Comparison of ENCODE assay signal across 36 mouse cellular contexts in the genomic region with DNA sequence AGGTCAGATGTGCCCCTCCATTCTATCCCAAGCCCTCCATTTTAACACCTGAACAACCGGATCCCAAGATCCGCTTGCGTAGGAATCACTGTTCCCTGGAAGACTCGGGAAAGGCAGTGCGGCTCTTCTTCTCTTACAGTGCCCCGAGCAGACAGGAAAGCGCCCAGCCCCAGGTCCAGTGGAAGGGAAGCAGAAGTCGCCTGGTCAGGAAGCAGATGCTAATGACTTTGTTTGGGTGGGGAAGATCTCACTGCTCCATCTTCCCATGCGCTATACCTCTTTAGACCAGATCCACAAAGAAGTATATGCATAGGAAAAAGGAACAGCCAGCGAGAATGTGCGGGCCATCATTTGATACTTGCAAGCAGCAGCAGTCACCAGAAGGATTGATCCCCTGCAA. TPM values are rescaled to one million over a fixed set of nuclear protein-coding genes. Genes with fewer than 3 reads are reported as not detected.
DNase-seq lines count a peak whose midpoint lies in the region; ATAC-seq and TF ChIP-seq lines count a peak whose summit lies in the region.
"Had no signal": no experiment of that assay in that cellular context is flagged by ENCODE, and none has a peak within 500 bp of the region (broad histone marks: within the 10 kb centered on the region; RNA-seq: fewer than 3 reads in every experiment).

No protein-coding gene starts in this region.

- H3K27me3 ChIP-seq in intestine, embryonic 16.5 days (replicated peaks; ENCODE audit: control insufficient read depth, insufficient read depth, low read length), result 0 out of 2 replicates have a peak, but pooled peaks cover 3% of the 10 kb centered on the region
- peaks cover 3% of the 10 kb centered on the region; the same call in 1 of the 2 replicates for H3K27me3 ChIP-seq in intestine, embryonic 15.5 days (replicated peaks)
- H3K27me3 ChIP-seq in liver, postnatal 0 days (ENCODE audit: insufficient read depth, low read length), result no peaks in the 10 kb centered on the region
- H3K27me3 ChIP-seq in liver, embryonic 12.5 days (replicated peaks), result peaks cover 39% of the 10 kb centered on the region

- DNase-seq in liver, postnatal 0 days, result no peak
- DNase-seq in 416B (ENCODE audit: low read depth), result peak; percentile 59
- DNase-seq in adrenal gland, postnatal 4 days (ENCODE audit: low spot score in 2 of 2), result no peak
- no peak for DNase-seq in frontal cortex, postnatal 14 days (ENCODE audit: low spot score in 2 of 2)
- DNase-seq: cerebellum, adult 18-20 months; heart, postnatal 14 days; lung, postnatal 36 days; midbrain, embryonic 14.5 days had no signal

- peaks cover 7% of the 10 kb centered on the region; the same call in 1 of the 2 replicates for H3K4me1 ChIP-seq in intestine, embryonic 16.5 days (ENCODE audit: control insufficient read depth, insufficient read depth, low read length)
- no peaks in the 10 kb centered on the region for H3K4me1 ChIP-seq in intestine, embryonic 15.5 days (replicated peaks)
- no peaks in the 10 kb centered on the region for H3K4me1 ChIP-seq in liver, postnatal 0 days (ENCODE audit: insufficient read depth)
- peaks cover 19% of the 10 kb centered on the region for H3K4me1 ChIP-seq in liver, embryonic 12.5 days
- H3K4me1 ChIP-seq: limb, embryonic 12.5 days had no signal

- no peaks in the 10 kb centered on the region for H3K36me3 ChIP-seq in intestine, embryonic 16.5 days (ENCODE audit: control insufficient read depth, insufficient read depth, low read length)
- H3K36me3 ChIP-seq in intestine, embryonic 15.5 days, result no peaks in the 10 kb centered on the region
- no peaks in the 10 kb centered on the region for H3K36me3 ChIP-seq in liver, postnatal 0 days (replicated peaks; ENCODE audit: insufficient read depth, low read length)
- H3K36me3 ChIP-seq in liver, embryonic 12.5 days, result no peaks in the 10 kb centered on the region
- H3K36me3 ChIP-seq: limb, embryonic 12.5 days had no signal

- no peak for TF ChIP-seq CTCF in liver, postnatal 0 days (IDR thresholded peaks at IDR 0.05; ENCODE audit: low read depth)

- no peak overlapping the region for H3K4me3 ChIP-seq in intestine, embryonic 16.5 days (ENCODE audit: low read length)
- no peak overlapping the region for H3K4me3 ChIP-seq in intestine, embryonic 15.5 days (replicated peaks)
- no peak overlapping the region for H3K4me3 ChIP-seq in liver, postnatal 0 days (ENCODE audit: low read depth, low read length)
- H3K4me3 ChIP-seq in liver, embryonic 12.5 days, result no peak overlapping the region
- H3K4me3 ChIP-seq: erythroblast, embryonic 14.5 days; limb, embryonic 12.5 days had no signal

- no peak overlapping the region for H3K4me2 ChIP-seq in intestine, embryonic 16.5 days (ENCODE audit: low read depth, low read length)
- no peak overlapping the region for H3K4me2 ChIP-seq in intestine, embryonic 15.5 days (replicated peaks)
- H3K4me2 ChIP-seq in liver, postnatal 0 days (ENCODE audit: low read depth, low read length), result peak overlapping the region; percentile 6; the same call in 1 of the 2 replicates
- no peak overlapping the region for H3K4me2 ChIP-seq in liver, embryonic 12.5 days
- H3K4me2 ChIP-seq: limb, embryonic 12.5 days had no signal

- no peak for TF ChIP-seq EP300 in liver, postnatal 0 days (IDR thresholded peaks at IDR 0.05; ENCODE audit: low read depth)

- H3K9ac ChIP-seq in intestine, embryonic 16.5 days (ENCODE audit: low read depth, low read length), result 0 out of 2 replicates have a peak overlapping the region, but pooled peaks have one; percentile 11
- no peak overlapping the region for H3K9ac ChIP-seq in intestine, embryonic 15.5 days
- no peak overlapping the region for H3K9ac ChIP-seq in liver, postnatal 0 days (replicated peaks)
- H3K9ac ChIP-seq in liver, embryonic 12.5 days, result no peak overlapping the region
- H3K9ac ChIP-seq: limb, embryonic 12.5 days had no signal

- H3K27ac ChIP-seq in intestine, embryonic 16.5 days (ENCODE audit: low read length), result no peak overlapping the region
- no peak overlapping the region for H3K27ac ChIP-seq in intestine, embryonic 15.5 days
- H3K27ac ChIP-seq in liver, postnatal 0 days (ENCODE audit: low read depth), result no peak overlapping the region
- no peak overlapping the region for H3K27ac ChIP-seq in liver, embryonic 12.5 days
- H3K27ac ChIP-seq: limb, embryonic 12.5 days; stomach, postnatal 0 days had no signal

- ATAC-seq in intestine, embryonic 16.5 days, result no peak
- no peak for ATAC-seq in intestine, embryonic 15.5 days
- ATAC-seq in liver, postnatal 0 days, result no peak
- no peak for ATAC-seq in liver, embryonic 12.5 days
- peak; percentile 85 for ATAC-seq in granulocyte monocyte progenitor cell, adult 5-6 weeks (replicated peaks; ENCODE audit: poor library complexity, severe bottlenecking)

- 48% methylated on average over 11 of the region's 11 CpGs for WGBS in intestine, embryonic 16.5 days
- WGBS in intestine, embryonic 15.5 days, result 56% methylated on average over 11 of the region's 11 CpGs
- WGBS in liver, postnatal 0 days (ENCODE audit: insufficient replicate concordance), result 30% methylated on average over 11 of the region's 11 CpGs
- WGBS in liver, embryonic 12.5 days (ENCODE audit: insufficient replicate concordance), result 18% methylated on average over 11 of the region's 11 CpGs

- no peaks in the 10 kb centered on the region for H3K9me3 ChIP-seq in intestine, embryonic 16.5 days (ENCODE audit: control insufficient read depth, low read length)
- H3K9me3 ChIP-seq in intestine, embryonic 15.5 days, result no peaks in the 10 kb centered on the region
- no peaks in the 10 kb centered on the region for H3K9me3 ChIP-seq in liver, postnatal 0 days (ENCODE audit: low read length)
- H3K9me3 ChIP-seq in liver, embryonic 12.5 days (replicated peaks), result no peaks in the 10 kb centered on the region
- H3K9me3 ChIP-seq: limb, embryonic 12.5 days had no signal

RNA-seq across cellular contexts. Expression of a gene that starts 13.8 kb away (rescaled TPM):
- polyA plus RNA-seq in intestine, embryonic 16.5 days (2015; fragmentation: Nextera tagmentation; extraction: Ambion mirVana), result not detected in 2 replicates
- not detected in 2 replicates for polyA plus RNA-seq in intestine, embryonic 15.5 days (2015; fragmentation: Nextera tagmentation; extraction: Ambion mirVana)
- not detected in 2 replicates for polyA plus RNA-seq in liver, postnatal 0 days (2015; fragmentation: Nextera tagmentation; extraction: Ambion mirVana)
- not detected in 2 replicates for polyA plus RNA-seq in liver, embryonic 12.5 days (2016; fragmentation: Nextera tagmentation; extraction: Ambion mirVana)
- total RNA-seq in granulocyte monocyte progenitor cell, adult 5-6 weeks (2014; fragmentation: Nextera tagmentation), result not detected in 2 replicates
- not detected in 2 replicates for total RNA-seq in granulocyte monocyte progenitor cell, adult 5-6 weeks (2017)
- total RNA-seq in adrenal gland, postnatal 4 days (2021), result not detected
- total RNA-seq: adrenal gland, postnatal 14 days; gastrocnemius, adult 8-10 months; gastrocnemius, postnatal 4 days; heart, adult 8-10 months; heart, postnatal 14 days; layer of hippocampus, adult 18-20 months; layer of hippocampus, postnatal 10 days; left cerebral cortex, adult 18-20 months; left cerebral cortex, postnatal 14 days; liver, adult 2 months; monocyte, adult 5-6 weeks had no signal
- polyA plus RNA-seq: brain, embryonic 14.5 days; embryonic facial prominence, embryonic 14.5 days; erythroblast, embryonic 14.5 days; forebrain, embryonic 11.5 days; forebrain, embryonic 16.5 days; heart, embryonic 14.5 days; hindbrain, embryonic 11.5 days; hindbrain, embryonic 16.5 days; intestine, embryonic 14.5 days; liver, adult 2 months; liver, embryonic 16.5 days; midbrain, embryonic 14.5 days; neural tube, embryonic 14.5 days; stomach, postnatal 0 days; urinary bladder, adult 2 months had no signal

RNA-seq across cellular contexts. Expression of a gene that starts 21.1 kb away (rescaled TPM):
- polyA plus RNA-seq in intestine, embryonic 16.5 days (2015; fragmentation: Nextera tagmentation; extraction: Ambion mirVana), result 0.13 TPM in 1 of 2 replicates, not detected in the other
- polyA plus RNA-seq in intestine, embryonic 15.5 days (2015; fragmentation: Nextera tagmentation; extraction: Ambion mirVana), result 0.15 and 0.24 TPM in 2 replicates
- not detected in 2 replicates for polyA plus RNA-seq in liver, postnatal 0 days (2015; fragmentation: Nextera tagmentation; extraction: Ambion mirVana)
- polyA plus RNA-seq in liver, embryonic 12.5 days (2016; fragmentation: Nextera tagmentation; extraction: Ambion mirVana), result not detected in 2 replicates
- 0.62 TPM in 1 of 2 replicates, not detected in the other for total RNA-seq in granulocyte monocyte progenitor cell, adult 5-6 weeks (2014; fragmentation: Nextera tagmentation)
- total RNA-seq in granulocyte monocyte progenitor cell, adult 5-6 weeks (2017), result 0.52 TPM in 1 of 2 replicates, not detected in the other
- 1 to 10 TPM in 1 of 2 experiments, under 1 TPM in 1; 0.54 to 1.2 TPM for total RNA-seq in adrenal gland, postnatal 4 days (2021)
- total RNA-seq: adrenal gland, postnatal 14 days; gastrocnemius, adult 8-10 months; gastrocnemius, postnatal 4 days; heart, adult 8-10 months; heart, postnatal 14 days; liver, adult 2 months; monocyte, adult 5-6 weeks had no signal
- polyA plus RNA-seq: erythroblast, embryonic 14.5 days; heart, embryonic 14.5 days; intestine, embryonic 14.5 days; liver, embryonic 16.5 days had no signal

RNA-seq across cellular contexts. Expression of a gene that starts 34.9 kb away (rescaled TPM):
- 1.0 and 1.2 TPM in 2 replicates for polyA plus RNA-seq in intestine, embryonic 16.5 days (2015; fragmentation: Nextera tagmentation; extraction: Ambion mirVana)
- 1.3 and 2.2 TPM in 2 replicates for polyA plus RNA-seq in intestine, embryonic 15.5 days (2015; fragmentation: Nextera tagmentation; extraction: Ambion mirVana)
- 1.2 and 1.8 TPM in 2 replicates for polyA plus RNA-seq in liver, postnatal 0 days (2015; fragmentation: Nextera tagmentation; extraction: Ambion mirVana)
- 0.61 and 0.83 TPM in 2 replicates for polyA plus RNA-seq in liver, embryonic 12.5 days (2016; fragmentation: Nextera tagmentation; extraction: Ambion mirVana)
- total RNA-seq in granulocyte monocyte progenitor cell, adult 5-6 weeks (2014; fragmentation: Nextera tagmentation), result 0.38 TPM in 1 of 2 replicates, not detected in the other
- 0.99 and 1.3 TPM in 2 replicates for total RNA-seq in granulocyte monocyte progenitor cell, adult 5-6 weeks (2017)
- 1 to 10 TPM; 1.8 to 2.0 TPM for total RNA-seq in adrenal gland, postnatal 4 days (2021)
